Mouse (Mus musculus) midbrain, embryonic 14.5 days (tissue): ENCODE measurements around the gene Inafm2. TPM values are rescaled to one million over a fixed set of nuclear protein-coding genes. Genes with fewer than 3 reads are reported as not detected.

Experiments
- ATAC-seq: fragments of 200-750 bp; cut with Nextera tagmentation; 2 replicates; pipeline ENCODE4 v1.8.0; 2017; ENCODE audit warnings: moderate number of reproducible peaks, moderate library complexity; ENCODE audit not compliant: low FRiP score, low TSS enrichment
- DNase-seq: peaks from one replicate; pipeline ENCODE4 v3.0.0-alpha.2; 2015
- H3K27ac ChIP-seq: fragments of 300-500 bp; sonication (generic); replicated peaks from 2 replicates; pipeline ENCODE4 v1.5.1; 2014; ENCODE audit warnings: mild to moderate bottlenecking, low read depth, low read length, moderate library complexity
- H3K27me3 ChIP-seq: fragments of 300-500 bp; sonication (generic); 2 replicates; pipeline ENCODE4 v1.6.1; 2014; ENCODE audit warnings: low read length, control low read depth, mixed read lengths; ENCODE audit not compliant: control insufficient read depth, insufficient read depth
- H3K36me3 ChIP-seq: fragments of 300-500 bp; sonication (generic); 2 replicates; pipeline ENCODE4 v1.6.1; 2014; ENCODE audit warnings: low read length, control low read depth; ENCODE audit not compliant: control insufficient read depth, insufficient read depth
- H3K4me1 ChIP-seq: fragments of 300-500 bp; sonication (generic); 2 replicates; pipeline ENCODE4 v1.6.1; 2014; ENCODE audit warnings: mild to moderate bottlenecking, antibody characterized with exemption, low read length, control low read depth; ENCODE audit not compliant: control insufficient read depth, insufficient read depth
- H3K4me2 ChIP-seq: fragments of 300-500 bp; sonication (generic); 2 replicates; pipeline ENCODE4 v1.6.1; 2014; ENCODE audit warnings: mild to moderate bottlenecking, low read length, moderate library complexity
- H3K4me3 ChIP-seq: fragments of 300-500 bp; sonication (generic); replicated peaks from 2 replicates; pipeline ENCODE4 v1.5.1; 2014; ENCODE audit warnings: low read depth, low read length
- H3K9ac ChIP-seq: fragments of 300-500 bp; sonication (generic); replicated peaks from 2 replicates; pipeline ENCODE4 v1.6.1; 2014; ENCODE audit warnings: mild to moderate bottlenecking, low read length, moderate library complexity
- H3K9me3 ChIP-seq: fragments of 300-500 bp; sonication (generic); 2 replicates; pipeline ENCODE4 v1.6.1; 2016; ENCODE audit warnings: low read length, control low read depth, mixed read lengths; ENCODE audit not compliant: control insufficient read depth
- WGBS: fragments of 180-500 bp; shearing (Covaris S2); extraction: QIAGEN DNeasy Blood & Tissue Kit; methylation state at CpG from one replicate; pipeline ENCODE4 v1.1.7; 2014; 5-methylcytosine and 5-hydroxymethylcytosine counted together
- polyA plus RNA-seq: library from polyadenylated mRNA; unstranded; fragments of >200 nt; fragmentation: Nextera tagmentation; extraction: Ambion mirVana; gene quantifications from 2 replicates; pipeline ENCODE4 v1.2.1, GENCODE M21; 2014

Gene Inafm2
- polyA plus RNA-seq, 1 experiment from 2014 or later: 30.8 TPM

DNA sequence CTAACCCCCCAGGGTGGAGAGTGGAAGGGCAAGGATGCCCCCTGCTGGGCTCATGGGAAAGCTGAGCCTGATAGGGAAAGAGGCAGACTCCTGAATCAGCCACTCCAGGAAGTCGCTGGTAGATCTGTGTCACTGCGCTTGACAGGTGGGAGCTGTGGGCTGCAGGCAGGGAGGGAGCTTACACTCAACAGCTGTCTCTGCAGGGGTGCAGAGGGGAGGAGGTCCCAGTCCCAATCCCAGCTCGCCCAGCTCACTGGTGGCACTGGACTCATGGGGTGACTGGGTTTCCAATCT is 15.0 kb upstream of the Inafm2 start:
- ATAC-seq: no peak
- Histone ChIP-seq H3K36me3 (no peaks in the 10 kb centered on the region), H3K9ac (no peak overlapping the region), H3K4me3 (no peak overlapping the region), H3K9me3 (no peaks in the 10 kb centered on the region), H3K27me3 (0 out of 2 replicates have a peak, but pooled peaks cover 5% of the 10 kb centered on the region), H3K27ac (no peak overlapping the region), H3K4me1 (peaks cover 5% of the 10 kb centered on the region; the same call in 1 of the 2 replicates), H3K4me2 (no peak overlapping the region)
- WGBS: 20% methylated on average over 3 of the region's 3 CpGs
- DNase-seq: peak; percentile 75

DNA sequence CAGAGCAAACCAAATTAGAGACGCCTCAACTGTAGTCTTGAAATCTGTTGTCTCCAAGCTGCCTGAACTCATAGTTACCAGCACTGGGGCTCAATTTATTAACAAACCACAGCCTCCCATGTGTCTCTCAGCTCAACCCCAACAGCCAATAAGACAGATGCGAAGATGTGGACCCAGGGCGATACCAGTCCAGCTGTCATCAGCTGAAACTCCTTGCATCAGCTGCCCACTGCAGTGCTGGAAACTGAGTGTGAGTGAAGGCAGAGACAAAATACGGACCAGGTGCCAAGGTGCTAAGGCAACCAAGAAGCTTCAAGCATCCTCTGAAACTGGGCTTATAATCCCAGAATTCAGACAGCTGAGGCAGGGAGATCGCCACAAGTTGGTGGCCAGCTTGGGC is 13.6 kb upstream of the Inafm2 start:
- 0 out of 2 replicates have a peak, but pooled peaks cover 5% of the 10 kb centered on the region for H3K27me3 ChIP-seq
- DNase-seq: no peak
- no peak overlapping the region for H3K27ac ChIP-seq
- no peak for ATAC-seq
- no peak overlapping the region for H3K9ac ChIP-seq
- H3K4me1 ChIP-seq: peaks cover 5% of the 10 kb centered on the region; the same call in 1 of the 2 replicates
- H3K36me3 ChIP-seq: no peaks in the 10 kb centered on the region
- H3K4me2 ChIP-seq: no peak overlapping the region
- H3K9me3 ChIP-seq: no peaks in the 10 kb centered on the region
- WGBS: 88% methylated on average over 5 of the region's 5 CpGs
- no peak overlapping the region for H3K4me3 ChIP-seq

DNA sequence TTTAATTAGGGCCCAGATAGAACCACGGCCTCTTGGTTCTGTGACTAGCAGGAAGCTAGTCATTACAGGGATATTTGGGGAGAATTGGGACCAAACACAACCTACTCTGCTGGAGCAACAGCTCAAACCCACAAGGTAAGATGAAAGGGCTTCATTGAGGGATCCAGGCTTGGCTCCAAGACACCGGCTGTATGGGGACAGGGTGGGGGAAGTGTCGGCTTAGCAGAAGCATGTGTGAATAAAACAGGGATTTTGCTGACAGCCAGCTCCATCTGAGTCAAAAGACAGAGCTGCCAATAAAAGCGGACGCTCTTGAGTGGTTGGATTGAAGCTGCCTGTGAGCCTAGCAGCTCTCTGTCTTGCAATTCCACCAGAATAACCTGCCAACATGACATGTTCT is 12.2 kb upstream of the Inafm2 start:
- no peaks in the 10 kb centered on the region for H3K36me3 ChIP-seq
- no peak overlapping the region for H3K4me2 ChIP-seq
- 0 out of 2 replicates have a peak, but pooled peaks cover 5% of the 10 kb centered on the region for H3K27me3 ChIP-seq
- no peak overlapping the region for H3K27ac ChIP-seq
- peaks cover 1% of the 10 kb centered on the region; the same call in 1 of the 2 replicates for H3K4me1 ChIP-seq
- DNase-seq (no peak), ATAC-seq (no peak)
- no peak overlapping the region for H3K9ac ChIP-seq
- H3K9me3 ChIP-seq: no peaks in the 10 kb centered on the region
- 52% methylated on average over 5 of the region's 5 CpGs for WGBS
- H3K4me3 ChIP-seq: no peak overlapping the region

DNA sequence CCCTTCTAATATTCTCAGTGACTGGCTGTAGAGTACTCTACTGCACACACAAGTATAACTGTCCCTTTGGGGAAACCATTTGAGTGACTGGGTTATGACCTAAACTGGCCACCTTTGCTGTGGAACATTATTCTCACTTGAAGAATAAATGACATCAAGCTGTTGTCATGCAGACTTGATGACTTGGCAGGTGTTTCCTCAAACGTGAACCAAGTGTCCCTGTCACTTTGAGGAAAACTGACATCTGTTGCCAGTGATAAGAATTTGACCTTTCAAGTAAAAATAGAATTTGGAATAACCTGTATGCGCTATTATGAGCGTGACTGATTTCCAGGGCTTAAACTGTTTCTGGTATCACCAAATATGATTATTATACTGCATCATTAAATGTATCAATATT is 5.2 kb upstream of the Inafm2 start:
- H3K9ac ChIP-seq: no peak overlapping the region
- H3K27ac ChIP-seq: no peak overlapping the region
- no peaks in the 10 kb centered on the region for H3K9me3 ChIP-seq
- ATAC-seq (no peak), DNase-seq (no peak)
- no peaks in the 10 kb centered on the region for H3K36me3 ChIP-seq
- peaks cover 8% of the 10 kb centered on the region; the same call in 1 of the 2 replicates for H3K4me1 ChIP-seq
- H3K4me3 ChIP-seq: no peak overlapping the region
- 68% methylated on average over 3 of the region's 3 CpGs for WGBS
- no peak overlapping the region for H3K4me2 ChIP-seq
- H3K27me3 ChIP-seq: peaks cover 6% of the 10 kb centered on the region; the same call in 1 of the 2 replicates

DNA sequence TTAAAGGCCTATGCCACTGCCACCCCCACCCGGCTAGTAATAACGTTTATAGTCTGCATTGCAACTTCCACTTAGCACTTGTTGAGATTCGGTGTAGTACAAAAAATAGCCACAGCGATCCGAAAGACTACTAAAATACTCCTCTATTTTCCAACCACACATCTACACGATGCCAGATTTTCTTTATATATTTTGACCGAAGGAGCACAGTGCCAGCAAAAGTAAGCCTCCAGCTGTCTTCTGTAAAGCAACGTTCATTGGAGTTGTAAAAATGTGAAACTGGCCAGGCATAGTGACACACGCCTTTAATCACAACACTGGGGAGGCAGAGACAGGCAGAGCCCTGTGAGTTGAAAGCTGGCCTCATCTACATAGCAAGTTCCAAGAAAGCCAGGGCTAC is 4.4 kb upstream of the Inafm2 start:
- H3K27ac ChIP-seq: no peak overlapping the region
- DNase-seq (no peak), ATAC-seq (no peak)
- H3K36me3 ChIP-seq: no peaks in the 10 kb centered on the region
- peaks cover 6% of the 10 kb centered on the region; the same call in 1 of the 2 replicates for H3K27me3 ChIP-seq
- no peak overlapping the region for H3K4me2 ChIP-seq
- 76% methylated on average over 9 of the region's 9 CpGs for WGBS
- H3K4me1 ChIP-seq: peaks cover 8% of the 10 kb centered on the region; the same call in 1 of the 2 replicates
- H3K9me3 ChIP-seq: no peaks in the 10 kb centered on the region
- no peak overlapping the region for H3K4me3 ChIP-seq
- no peak overlapping the region for H3K9ac ChIP-seq

DNA sequence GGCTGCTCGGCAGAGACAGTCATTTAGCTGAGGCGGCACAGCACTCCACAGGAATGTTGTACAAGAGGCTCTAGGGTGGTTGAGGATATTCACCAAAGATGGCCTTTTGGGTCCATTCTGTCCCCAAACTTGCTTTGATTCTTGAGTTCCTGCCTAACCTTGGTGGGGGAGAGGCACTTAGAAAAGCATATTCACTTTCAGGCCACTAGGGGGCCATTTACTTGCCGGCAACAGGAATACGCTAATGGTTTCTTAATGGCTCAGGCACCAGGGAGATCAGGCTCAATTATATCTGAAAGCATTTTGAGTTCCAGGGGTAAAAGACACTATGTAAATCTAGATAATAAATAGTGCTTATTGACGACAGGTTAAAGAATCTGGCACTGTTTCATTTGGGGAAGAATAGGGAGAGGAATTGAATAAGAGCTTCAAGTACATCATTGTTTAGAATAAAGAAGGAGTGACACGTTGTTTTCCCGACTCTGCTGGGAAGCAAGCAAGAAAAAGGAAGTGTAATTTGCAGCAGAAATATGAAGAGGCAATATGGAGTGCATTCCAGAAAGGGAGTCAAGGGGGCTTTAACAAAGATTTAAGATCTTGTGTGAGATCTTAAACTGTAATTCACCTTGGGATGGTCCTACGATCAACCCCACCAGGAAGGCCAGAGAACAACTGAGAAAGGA is 2.2 kb upstream of the Inafm2 start:
- no peak overlapping the region for H3K4me3 ChIP-seq
- ATAC-seq (no peak), DNase-seq (peak; percentile 85)
- H3K4me2 ChIP-seq: no peak overlapping the region
- no peaks in the 10 kb centered on the region for H3K36me3 ChIP-seq
- H3K4me1 ChIP-seq: peaks cover 23% of the 10 kb centered on the region
- H3K27me3 ChIP-seq: peaks cover 6% of the 10 kb centered on the region; the same call in 1 of the 2 replicates
- no peaks in the 10 kb centered on the region for H3K9me3 ChIP-seq
- no peak overlapping the region for H3K9ac ChIP-seq
- no peak overlapping the region for H3K27ac ChIP-seq
- 29% methylated on average over 8 of the region's 8 CpGs for WGBS

DNA sequence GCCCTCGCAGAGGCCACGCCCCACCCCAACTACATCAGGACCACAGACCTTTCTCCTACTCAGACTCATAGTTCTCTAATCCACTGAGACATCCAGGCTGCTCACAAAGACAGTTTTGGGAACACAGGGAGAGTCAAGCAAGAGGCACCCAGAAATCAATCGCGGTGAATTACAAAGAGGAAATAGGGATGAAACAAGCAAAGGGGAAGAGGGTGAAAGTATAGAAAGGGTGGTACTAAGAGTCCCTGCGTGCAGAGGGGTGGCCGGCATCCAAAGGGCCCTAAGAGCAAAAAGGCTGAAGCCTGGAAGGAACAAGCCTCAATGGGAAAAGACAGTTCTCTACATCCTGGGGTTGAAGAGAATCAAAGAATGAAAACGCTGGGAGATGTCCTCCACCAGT is 937 bp upstream of the Inafm2 start:
- 3% methylated on average over 7 of the region's 7 CpGs for WGBS
- no peak overlapping the region for H3K9ac ChIP-seq
- H3K36me3 ChIP-seq: no peaks in the 10 kb centered on the region
- peak overlapping the region; percentile 92 for H3K4me2 ChIP-seq
- DNase-seq: no peak
- peak overlapping the region; percentile 87; the same call in 1 of the 2 replicates for H3K4me3 ChIP-seq
- no peak overlapping the region for H3K27ac ChIP-seq
- no peak for ATAC-seq
- H3K4me1 ChIP-seq: peaks cover 33% of the 10 kb centered on the region
- no peaks in the 10 kb centered on the region for H3K9me3 ChIP-seq
- H3K27me3 ChIP-seq: peaks cover 6% of the 10 kb centered on the region; the same call in 1 of the 2 replicates

DNA sequence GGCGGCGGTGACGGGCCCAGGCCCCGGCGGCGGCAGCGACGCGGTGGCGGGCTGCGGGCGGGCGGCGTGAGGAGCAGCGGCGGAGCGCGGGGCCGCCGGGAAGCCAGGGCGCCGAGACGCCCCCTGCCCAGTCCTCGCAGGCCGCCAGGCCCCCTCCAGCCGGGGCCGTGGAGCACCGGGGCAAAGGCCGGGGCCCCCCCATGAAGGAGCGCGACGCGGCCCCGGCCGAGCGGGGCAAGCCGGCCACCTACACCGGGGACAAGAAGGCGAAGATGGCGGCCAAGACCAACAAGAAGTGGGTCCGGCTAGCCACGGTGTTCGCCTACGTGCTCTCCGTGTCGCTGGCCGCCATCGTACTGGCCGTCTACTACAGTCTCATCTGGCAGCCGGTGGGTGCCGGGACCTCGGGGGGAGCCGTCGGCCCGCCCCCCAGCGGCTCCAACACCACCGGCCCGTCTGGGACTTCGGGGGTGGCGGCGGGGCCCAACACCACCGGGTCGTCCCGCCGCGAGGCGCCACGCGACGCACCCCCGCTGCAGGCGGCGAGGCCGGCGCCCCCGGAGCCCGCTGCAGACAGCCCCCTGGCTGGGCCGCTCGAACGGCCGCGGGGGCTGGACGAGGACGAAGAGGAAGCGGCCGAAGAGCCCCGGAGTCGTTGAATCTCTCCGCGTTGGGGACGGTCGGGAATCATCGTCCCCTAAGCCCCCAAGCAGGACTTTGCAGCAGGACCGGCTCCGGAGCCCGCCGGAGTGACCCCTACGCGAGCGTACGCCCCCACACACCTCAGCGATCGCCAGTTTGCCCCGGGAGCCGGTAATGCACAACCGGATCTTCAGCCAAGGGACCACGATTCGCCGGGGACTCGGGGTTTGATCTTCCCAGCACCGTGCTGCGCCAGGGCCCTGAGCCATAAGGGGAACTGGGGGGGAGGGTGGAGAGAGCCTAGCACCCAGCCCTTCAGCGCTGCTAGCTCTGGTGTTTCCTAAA is 650 bp downstream of the Inafm2 start:
- under 1% methylated on average over 100 of the region's 113 CpGs for WGBS
- peak; percentile 70 for DNase-seq
- H3K4me1 ChIP-seq: peaks cover 39% of the 10 kb centered on the region

More for the DNA sequence above, 650 bp downstream of the Inafm2 start:
- no peaks in the 10 kb centered on the region for H3K9me3 ChIP-seq
- H3K9ac ChIP-seq: peak overlapping the region; percentile 91
- H3K27me3 ChIP-seq: peaks cover 6% of the 10 kb centered on the region; the same call in 1 of the 2 replicates
- peak overlapping the region; percentile 87 for H3K4me3 ChIP-seq
- H3K4me2 ChIP-seq: peak overlapping the region; percentile 92
- H3K36me3 ChIP-seq: no peaks in the 10 kb centered on the region
- peak; percentile 71 for ATAC-seq
- peak overlapping the region; percentile 81 for H3K27ac ChIP-seq
